Mouse (Mus musculus): Measurements from ENCODE around the gene Olfr1120. TPM values are rescaled to one million over a fixed set of nuclear protein-coding genes. Genes with fewer than 3 reads are reported as not detected.
"Not testable (repeated sequence)": the region's sequence is repeated elsewhere in the genome, so short reads cannot be mapped to it uniquely, and the experiment has no call there.

Gene Olfr1120
- not detected for total RNA-seq (2021)

DNA sequence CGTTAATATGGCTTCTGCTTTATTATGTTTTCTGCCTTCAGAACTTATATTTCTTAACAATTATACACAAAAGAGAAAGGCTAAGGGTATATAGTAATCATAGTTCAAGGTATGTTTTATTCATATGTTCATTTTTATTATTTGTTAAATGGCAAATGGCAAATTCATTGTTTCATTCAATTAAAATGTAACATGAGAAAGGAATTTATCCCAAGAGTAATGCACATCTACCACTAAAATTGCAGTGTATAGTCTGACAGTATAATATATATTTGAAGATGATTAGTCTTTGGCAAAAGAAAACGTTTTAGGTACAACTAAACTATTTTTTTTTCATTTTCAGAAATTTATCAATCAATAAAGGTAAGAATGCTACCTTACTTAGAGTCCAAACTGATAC is at the start of gene Olfr1120:
Gene Olfr1120, plus strand, starts transcription at position 301 of the 400 bp plus-strand sequence.
- DNase-seq: no peak

- DNase-seq: no peak
Observed at GRCm38 (mm10) chr2:87307281-87307680, 47.3 kb upstream of the Olfr1120 start, which contains the start of gene Olfr1118. TSS of gene Olfr1118 (plus strand) at chr2:87307581.

DNA sequence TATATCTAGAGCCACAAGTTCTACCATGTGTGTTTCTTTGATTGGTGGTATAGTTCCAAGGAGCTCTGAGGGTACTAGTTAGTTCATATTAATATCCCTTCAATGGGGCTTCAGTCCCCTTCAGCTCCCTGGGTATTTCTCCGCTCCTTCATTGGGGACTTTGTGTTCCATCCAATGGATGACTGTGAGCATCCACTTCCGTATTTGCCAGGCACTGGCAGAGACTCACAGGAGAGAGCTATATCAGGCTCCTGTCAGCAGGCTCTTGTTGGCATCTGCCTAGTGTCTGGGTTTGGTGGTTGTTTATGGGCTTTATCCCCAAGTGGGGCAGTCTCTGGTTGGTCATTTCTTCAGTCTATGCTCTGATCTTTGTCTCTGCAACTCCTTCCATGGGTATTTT is 5.5 kb downstream of the Olfr1120 start:
- DNase-seq: not testable (repeated sequence)

DNA sequence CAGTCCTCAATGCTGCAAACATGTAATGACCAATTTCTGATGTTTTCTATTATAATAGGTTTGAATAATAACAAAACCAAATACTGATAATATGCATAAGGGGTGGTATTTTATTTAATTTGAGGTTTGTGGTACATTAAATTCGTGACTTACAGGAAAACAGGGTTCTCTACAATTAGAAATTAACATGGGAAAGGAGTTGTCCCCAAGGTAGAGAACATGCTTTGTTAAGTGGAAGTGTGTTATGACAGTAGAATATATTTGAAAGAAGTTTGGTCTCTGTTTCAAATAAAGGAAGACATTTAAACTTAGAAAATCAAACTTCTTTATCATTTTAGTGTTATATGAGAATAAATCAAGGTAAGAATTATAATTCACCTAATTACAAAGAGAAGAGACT is 15.0 kb downstream of the Olfr1120 start, which contains the start of gene Olfr1121:
Gene Olfr1121, plus strand, starts transcription at position 301 of the 400 bp plus-strand sequence.
- no peak for DNase-seq

GRCm38 (mm10) chr2:87371726-87372125 is 17.1 kb downstream of the Olfr1120 start:
- DNase-seq: no peak

GRCm38 (mm10) chr2:87383935-87384334 is 29.3 kb downstream of the Olfr1120 start:
- DNase-seq: no peak

DNA sequence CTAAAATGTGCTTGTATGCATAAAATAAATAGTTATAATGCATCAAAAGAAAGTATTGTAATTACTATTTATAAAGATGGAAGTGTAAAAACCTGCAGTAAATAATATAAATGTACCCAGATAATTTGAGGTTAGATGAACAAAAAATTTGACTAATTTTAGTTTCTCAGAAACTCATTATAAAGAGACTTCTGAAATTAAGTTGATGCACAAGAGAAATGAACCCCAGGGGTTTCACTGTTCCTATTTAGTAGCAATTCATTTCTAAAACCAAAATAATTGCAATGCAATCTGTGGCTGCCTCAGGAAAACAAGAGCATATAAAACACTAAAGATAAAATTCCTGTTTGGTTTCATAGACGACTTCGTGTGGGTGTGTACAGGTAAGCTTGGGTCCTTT is 30.9 kb downstream of the Olfr1120 start, which contains the start of gene Olfr1122:
Gene Olfr1122, plus strand, starts transcription at position 301 of the 400 bp plus-strand sequence.
- no peak for DNase-seq

- DNase-seq: not testable (repeated sequence)
Observed at GRCm38 (mm10) chr2:87393605-87394004, 39.0 kb downstream of the Olfr1120 start.

DNA sequence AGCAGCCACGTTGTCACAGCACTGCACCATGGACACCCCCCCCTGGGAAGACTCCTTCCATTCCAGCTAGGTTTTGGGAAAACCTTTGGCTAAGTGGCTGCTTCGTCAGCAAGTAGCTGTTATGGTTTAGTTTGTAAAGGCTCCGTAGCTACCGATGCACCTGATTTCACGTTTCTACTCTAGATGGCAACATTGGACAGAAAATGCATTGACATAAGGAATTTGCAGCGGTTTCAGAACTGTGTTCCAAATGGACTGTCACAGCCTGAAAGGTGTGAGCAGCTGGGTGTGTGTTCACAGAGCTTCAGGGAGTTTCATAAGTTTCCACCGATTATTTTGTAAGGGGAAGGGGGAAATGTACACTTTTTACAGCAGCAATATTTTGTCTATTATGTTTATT is 40.1 kb downstream of the Olfr1120 start:
- not testable (repeated sequence) for DNase-seq

Other genes with a start within 250 kb of the Olfr1120 start
- gene Olfr259, start 240.2 kb upstream of the Olfr1120 start, total RNA-seq (2021): not detected
- gene Olfr1110, start 214.5 kb upstream of the Olfr1120 start, total RNA-seq (2021): not detected
- gene Olfr1111, start 202.2 kb upstream of the Olfr1120 start, total RNA-seq (2021): not detected
- not detected for gene Olfr1112, start 167.0 kb upstream of the Olfr1120 start, total RNA-seq (2021)
- gene Olfr1113, start 145.8 kb upstream of the Olfr1120 start, total RNA-seq (2021): not detected
- not detected for gene Olfr1115, start 106.8 kb upstream of the Olfr1120 start, total RNA-seq (2021)
- gene Olfr1116, start 87.3 kb upstream of the Olfr1120 start, total RNA-seq (2021): not detected
- not detected for gene Olfr1118, start 47.2 kb upstream of the Olfr1120 start, total RNA-seq (2021)
- not detected for gene Olfr1121, start 15.1 kb downstream of the Olfr1120 start, total RNA-seq (2021)
- not detected for gene Olfr1122, start 31.0 kb downstream of the Olfr1120 start, total RNA-seq (2021)
- not detected for gene Olfr1123, start 61.8 kb downstream of the Olfr1120 start, total RNA-seq (2021)
- not detected for gene Olfr1124, start 75.5 kb downstream of the Olfr1120 start, total RNA-seq (2021)
- not detected for gene Olfr1126, start 99.1 kb downstream of the Olfr1120 start, total RNA-seq (2021)
- gene Pramel7, start 142.3 kb downstream of the Olfr1120 start, total RNA-seq (2021): not detected
- not detected for gene Pramel6, start 151.8 kb downstream of the Olfr1120 start, total RNA-seq (2021)
- gene Olfr153, start 177.0 kb downstream of the Olfr1120 start, total RNA-seq (2021): not detected
- not detected for gene Olfr1128, start 190.7 kb downstream of the Olfr1120 start, total RNA-seq (2021)
- gene Olfr1129, start 219.1 kb downstream of the Olfr1120 start, total RNA-seq (2021): not detected

Measured in layer of hippocampus, postnatal 36 days (tissue).